Mouse (Mus musculus) forebrain, embryonic 10.5 days (tissue): ENCODE data around the gene Aifm3. TPM values are rescaled to one million over a fixed set of nuclear protein-coding genes. Genes with fewer than 3 reads are reported as not detected.

Experiments used
- DNase-seq: peaks from one replicate; pipeline ENCODE4 v3.0.0-alpha.2; 2017; ENCODE audit warnings: low spot score; ENCODE audit errors: extremely low spot score
- H3K27ac ChIP-seq: fragments of 300-500 bp; sonication (generic); 2 replicates; pipeline ENCODE4 v1.5.1; 2016; ENCODE audit warnings: mild to moderate bottlenecking
- H3K27me3 ChIP-seq: fragments of 300-500 bp; sonication (generic); 2 replicates; pipeline ENCODE4 v1.6.1; 2016; ENCODE audit warnings: mild to moderate bottlenecking; ENCODE audit not compliant: poor library complexity, severe bottlenecking
- H3K36me3 ChIP-seq: fragments of 300-500 bp; sonication (generic); replicated peaks from 2 replicates; pipeline ENCODE4 v1.6.1; 2016; ENCODE audit warnings: mild to moderate bottlenecking, moderate library complexity
- H3K4me1 ChIP-seq: fragments of 300-500 bp; sonication (generic); 2 replicates; pipeline ENCODE4 v1.6.1; 2016
- H3K4me3 ChIP-seq: fragments of 300-500 bp; sonication (generic); 2 replicates; pipeline ENCODE4 v1.5.1; 2016; ENCODE audit warnings: mild to moderate bottlenecking, moderate library complexity
- H3K9me3 ChIP-seq: fragments of 300-500 bp; sonication (generic); 2 replicates; pipeline ENCODE4 v1.6.1; 2016; ENCODE audit warnings: mild to moderate bottlenecking, moderate library complexity
- WGBS: fragments of 180-500 bp; shearing (Covaris S2); methylation state at CpG from one replicate; pipeline ENCODE4 v1.1.7; 2016; 5-methylcytosine and 5-hydroxymethylcytosine counted together
- polyA plus RNA-seq: library from polyadenylated mRNA; unstranded; fragments of >200 nt; fragmentation: Nextera tagmentation; extraction: Ambion mirVana; gene quantifications from 2 replicates; pipeline ENCODE4 v1.2.1, GENCODE M21; 2016

Aifm3 gene
- polyA plus RNA-seq: 1.3 and 2.8 TPM in 2 replicates

GRCm38 (mm10) chr16:17489469-17490111, at the start of gene Aifm3:
TSS of gene Aifm3 (plus strand) at chr16:17489611.
- no peaks in the 10 kb centered on the region for H3K9me3 ChIP-seq
- DNase-seq: no peak
- H3K4me3 ChIP-seq: peak within 1 kb of the TSS; percentile 62
- H3K36me3 ChIP-seq: peaks cover 35% of the 10 kb centered on the region
- peak within 1 kb of the TSS; percentile 65; the same call in 1 of the 2 replicates for H3K27ac ChIP-seq
- under 1% methylated on average over 47 of the region's 47 CpGs for WGBS
- H3K4me1 ChIP-seq: peaks cover 16% of the 10 kb centered on the region
- H3K27me3 ChIP-seq: peaks cover 30% of the 10 kb centered on the region

GRCm38 (mm10) chr16:17451541-17452372, 37.7 kb upstream of the Aifm3 start, which contains the start of gene Crkl:
TSS of gene Crkl (plus strand) at chr16:17451987.
- DNase-seq: peak; percentile 99
- H3K9me3 ChIP-seq: 0 out of 2 replicates have a peak, but pooled peaks cover 2% of the 10 kb centered on the region
- peaks cover 32% of the 10 kb centered on the region for H3K4me1 ChIP-seq
- peak within 1 kb of the TSS; percentile 98 for H3K27ac ChIP-seq
- peak within 1 kb of the TSS; percentile 99 for H3K4me3 ChIP-seq
- under 1% methylated on average over 63 of the region's 63 CpGs for WGBS
- no peaks in the 10 kb centered on the region for H3K27me3 ChIP-seq
- H3K36me3 ChIP-seq: peaks cover 25% of the 10 kb centered on the region

DNA sequence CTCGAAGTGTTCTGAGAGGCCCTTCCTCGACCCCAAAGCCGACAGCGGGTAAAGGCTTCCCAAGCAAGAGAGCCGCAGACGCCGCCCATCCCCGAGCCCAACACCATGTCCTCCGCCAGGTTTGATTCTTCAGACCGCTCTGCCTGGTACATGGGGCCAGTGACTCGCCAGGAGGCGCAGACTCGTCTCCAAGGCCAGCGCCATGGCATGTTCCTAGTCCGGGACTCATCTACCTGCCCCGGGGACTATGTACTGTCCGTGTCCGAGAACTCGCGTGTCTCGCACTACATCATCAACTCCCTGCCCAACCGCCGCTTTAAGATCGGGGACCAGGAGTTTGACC, 37.1 kb upstream of the Aifm3 start:
- peak overlapping the region; percentile 98 for H3K27ac ChIP-seq
- peaks cover 2% of the 10 kb centered on the region; the same call in 1 of the 2 replicates for H3K9me3 ChIP-seq
- no peak for DNase-seq
- peak overlapping the region; percentile 99 for H3K4me3 ChIP-seq
- peaks cover 31% of the 10 kb centered on the region for H3K36me3 ChIP-seq
- under 1% methylated on average over 24 of the region's 24 CpGs for WGBS
- H3K27me3 ChIP-seq: no peaks in the 10 kb centered on the region
- H3K4me1 ChIP-seq: peaks cover 32% of the 10 kb centered on the region

- WGBS: 98% methylated on average over 1 of the region's 1 CpGs
- Histone ChIP-seq H3K9me3 (peaks cover 2% of the 10 kb centered on the region; the same call in 1 of the 2 replicates), H3K36me3 (peaks cover 77% of the 10 kb centered on the region), H3K27me3 (no peaks in the 10 kb centered on the region), H3K27ac (no peak overlapping the region), H3K4me1 (peaks cover 24% of the 10 kb centered on the region), H3K4me3 (no peak overlapping the region)
- no peak for DNase-seq
These were observed 32.5 kb upstream of the Aifm3 start for GRCm38 (mm10) chr16:17456901-17457300.

- no peaks in the 10 kb centered on the region for H3K27me3 ChIP-seq
- H3K9me3 ChIP-seq: peaks cover 2% of the 10 kb centered on the region; the same call in 1 of the 2 replicates
- peaks cover 4% of the 10 kb centered on the region for H3K4me1 ChIP-seq
- H3K4me3 ChIP-seq: no peak overlapping the region
- 92% methylated on average over 4 of the region's 4 CpGs for WGBS
- H3K27ac ChIP-seq: no peak overlapping the region
- H3K36me3 ChIP-seq: peaks cover 92% of the 10 kb centered on the region
- no peak for DNase-seq
These were observed 29.2 kb upstream of the Aifm3 start for GRCm38 (mm10) chr16:17460254-17460653.

GRCm38 (mm10) chr16:17461596-17461995, 27.8 kb upstream of the Aifm3 start:
- Histone ChIP-seq H3K36me3 (peaks cover 84% of the 10 kb centered on the region), H3K27me3 (no peaks in the 10 kb centered on the region), H3K4me3 (no peak overlapping the region), H3K9me3 (no peaks in the 10 kb centered on the region; the same call in 1 of the 2 replicates), H3K27ac (no peak overlapping the region), H3K4me1 (no peaks in the 10 kb centered on the region)
- 91% methylated on average over 1 of the region's 1 CpGs for WGBS
- DNase-seq: no peak

DNA sequence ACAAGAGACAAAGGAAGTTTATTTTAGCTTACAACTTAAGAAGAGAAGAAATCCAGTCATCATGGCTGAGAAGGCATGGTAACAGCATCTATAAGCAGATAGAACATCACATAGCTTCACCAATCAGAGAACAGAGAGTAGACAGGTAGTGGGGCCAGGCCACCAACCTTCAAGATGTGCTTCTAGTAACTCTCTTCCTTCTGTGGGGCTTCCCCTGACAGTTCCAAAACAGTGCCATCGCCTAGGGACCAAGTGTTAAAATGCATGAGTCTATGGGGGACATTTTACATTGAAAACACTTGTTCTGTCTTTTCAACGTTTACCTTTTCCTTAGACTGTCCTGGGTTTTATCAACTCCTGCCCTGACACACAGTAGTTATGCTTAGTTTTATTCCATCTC, 26.2 kb upstream of the Aifm3 start:
- H3K27ac ChIP-seq: no peak overlapping the region
- H3K4me1 ChIP-seq: no peaks in the 10 kb centered on the region
- no peaks in the 10 kb centered on the region for H3K27me3 ChIP-seq
- no peaks in the 10 kb centered on the region for H3K9me3 ChIP-seq
- H3K4me3 ChIP-seq: no peak overlapping the region
- WGBS: 91% methylated on average over 2 of the region's 2 CpGs
- peaks cover 81% of the 10 kb centered on the region for H3K36me3 ChIP-seq
- no peak for DNase-seq

DNA sequence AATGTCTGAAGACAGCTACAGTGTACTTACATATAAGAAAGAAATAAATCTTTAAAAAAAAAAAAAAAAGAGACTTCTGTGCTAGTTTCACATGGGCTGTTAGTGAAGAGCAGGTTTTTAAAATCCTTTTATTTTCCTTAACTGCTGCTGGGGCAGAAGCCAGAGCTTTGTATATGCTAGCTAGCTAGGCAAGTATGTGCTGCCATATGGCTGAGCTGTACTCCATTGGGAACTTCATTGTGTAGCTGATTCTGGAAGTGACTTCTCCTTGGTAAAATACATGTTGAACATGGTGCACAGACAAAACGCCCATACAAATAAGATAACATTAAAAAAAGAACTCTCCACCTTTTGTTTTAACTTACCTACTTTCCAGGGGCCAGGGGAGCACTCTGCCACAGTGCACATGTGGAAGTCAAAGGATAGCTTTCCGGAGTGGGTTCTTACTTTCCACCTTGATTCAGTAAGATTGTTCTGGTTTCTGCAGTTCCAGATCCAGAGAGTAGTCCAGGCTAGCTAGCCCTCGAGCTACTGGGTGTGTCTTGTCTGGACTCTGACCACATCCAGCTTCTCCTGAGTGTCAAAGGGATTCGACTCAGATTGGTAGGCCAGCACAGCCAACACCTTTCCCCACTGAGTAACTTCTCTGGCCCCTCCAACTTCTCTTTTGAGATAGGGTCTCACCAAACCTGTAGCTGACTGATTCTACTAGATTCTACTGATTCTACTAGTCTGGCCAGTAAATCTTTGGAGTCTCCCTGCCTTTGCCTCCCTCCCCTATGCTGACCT, 22.3 kb upstream of the Aifm3 start:
- Histone ChIP-seq H3K27me3 (no peaks in the 10 kb centered on the region), H3K4me3 (no peak overlapping the region), H3K4me1 (no peaks in the 10 kb centered on the region), H3K27ac (no peak overlapping the region), H3K9me3 (no peaks in the 10 kb centered on the region), H3K36me3 (peaks cover 80% of the 10 kb centered on the region)
- DNase-seq: no peak
- WGBS: 92% methylated on average over 4 of the region's 4 CpGs

GRCm38 (mm10) chr16:17472498-17472897, 16.9 kb upstream of the Aifm3 start:
- DNase-seq: no peak
- WGBS: 85% methylated on average over 6 of the region's 6 CpGs
- no peaks in the 10 kb centered on the region for H3K27me3 ChIP-seq
- no peak overlapping the region for H3K27ac ChIP-seq
- peaks cover 85% of the 10 kb centered on the region for H3K36me3 ChIP-seq
- H3K4me3 ChIP-seq: no peak overlapping the region
- H3K4me1 ChIP-seq: no peaks in the 10 kb centered on the region
- no peaks in the 10 kb centered on the region for H3K9me3 ChIP-seq

- Histone ChIP-seq H3K27ac (no peak overlapping the region), H3K9me3 (no peaks in the 10 kb centered on the region), H3K4me1 (no peaks in the 10 kb centered on the region), H3K36me3 (peaks cover 87% of the 10 kb centered on the region), H3K4me3 (no peak overlapping the region), H3K27me3 (no peaks in the 10 kb centered on the region)
- DNase-seq: no peak
These were observed 15.3 kb upstream of the Aifm3 start for GRCm38 (mm10) chr16:17474091-17474490.

DNA sequence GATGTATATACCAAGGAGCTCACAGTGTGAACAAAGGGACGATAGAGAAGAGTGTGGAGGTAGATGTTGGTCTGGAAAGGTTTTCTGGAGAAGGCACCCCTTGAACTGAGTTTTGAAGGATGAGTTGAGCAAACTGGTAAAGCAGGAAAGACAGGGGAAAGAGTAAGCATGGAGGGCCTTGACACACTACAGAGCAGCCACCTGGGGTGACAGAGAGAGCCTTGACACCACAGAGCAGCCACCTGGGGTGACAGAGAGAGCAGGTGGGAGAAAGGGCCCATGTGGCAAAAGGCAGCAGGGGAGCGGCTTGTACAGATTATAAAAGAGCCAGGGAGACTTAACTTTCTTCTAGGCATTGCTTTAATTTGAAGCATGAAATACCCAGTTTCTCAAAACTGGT, 14.7 kb upstream of the Aifm3 start:
- no peak for DNase-seq
- no peaks in the 10 kb centered on the region for H3K27me3 ChIP-seq
- H3K36me3 ChIP-seq: peaks cover 87% of the 10 kb centered on the region
- no peak overlapping the region for H3K4me3 ChIP-seq
- H3K27ac ChIP-seq: no peak overlapping the region
- no peaks in the 10 kb centered on the region for H3K9me3 ChIP-seq
- WGBS: 93% methylated on average over 2 of the region's 2 CpGs
- no peaks in the 10 kb centered on the region for H3K4me1 ChIP-seq

- DNase-seq: no peak
- Histone ChIP-seq H3K4me3 (no peak overlapping the region), H3K27me3 (no peaks in the 10 kb centered on the region), H3K9me3 (no peaks in the 10 kb centered on the region), H3K36me3 (peaks cover 87% of the 10 kb centered on the region), H3K27ac (no peak overlapping the region), H3K4me1 (no peaks in the 10 kb centered on the region)
- 90% methylated on average over 4 of the region's 4 CpGs for WGBS
These were observed 14.1 kb upstream of the Aifm3 start for GRCm38 (mm10) chr16:17475326-17475725.
